Mouse (Mus musculus) heart, adult 2 months (tissue): Measurements from ENCODE around the gene Piwil4. TPM values are rescaled to one million over a fixed set of nuclear protein-coding genes. Genes with fewer than 3 reads are reported as not detected.
A peak's percentile ranks its signal among the peaks of the same experiment; 100 is the strongest.

Source experiments
- DNase-seq, 2 experiments: peaks; one replicate each; pipeline ENCODE4 v3.0.0; 2021
- H3K27ac ChIP-seq: fragments of 200-600 bp; 2 replicates; pipeline ENCODE4 v1.8.1; 2022
- H3K27me3 ChIP-seq: fragments of 200-500 bp; 2 replicates; pipeline ENCODE4 v1.6.1; 2012; ENCODE audit warnings: mild to moderate bottlenecking, low read length, inconsistent platforms, mixed read lengths; ENCODE audit not compliant: control insufficient read depth, insufficient read depth
- H3K36me3 ChIP-seq: fragments of 200-500 bp; 2 replicates; pipeline ENCODE4 v1.6.1; 2012; ENCODE audit warnings: low read length, inconsistent platforms; ENCODE audit not compliant: control insufficient read depth, insufficient read depth
- H3K4me1 ChIP-seq: fragments of 200-500 bp; 2 replicates; pipeline ENCODE4 v1.6.1; 2011; ENCODE audit warnings: low read length; ENCODE audit not compliant: control insufficient read depth, insufficient read depth
- H3K4me3 ChIP-seq: fragments of 200-600 bp; 2 replicates; pipeline ENCODE4 v1.8.1; 2022
- H3K79me2 ChIP-seq: fragments of 200-500 bp; replicated peaks from 2 replicates; pipeline ENCODE4 v1.6.1; 2012; ENCODE audit warnings: mild to moderate bottlenecking, inconsistent platforms, low read length, moderate library complexity, mixed read lengths; ENCODE audit not compliant: control insufficient read depth, insufficient read depth
- H3K9ac ChIP-seq: fragments of 200-500 bp; 2 replicates; pipeline ENCODE4 v1.6.1; 2012; ENCODE audit warnings: low read depth, mild to moderate bottlenecking, control low read depth, inconsistent platforms, low read length, mixed read lengths
- CTCF ChIP-seq: fragments of 200-600 bp; IDR thresholded peaks from 2 replicates; pipeline ENCODE4 v1.8.1; 2022; ENCODE audit warnings: antibody characterized with exemption, mild to moderate bottlenecking, moderate library complexity
- EP300 ChIP-seq: fragments of 200-500 bp; IDR thresholded peaks from 2 replicates; pipeline ENCODE4 v1.6.1; 2011; ENCODE audit warnings: low read depth, low read length, control low read depth; ENCODE audit not compliant: insufficient read depth
- POLR2A ChIP-seq: fragments of 200-500 bp; IDR thresholded peaks from 2 replicates; pipeline ENCODE4 v1.6.1; 2011; ENCODE audit warnings: mild to moderate bottlenecking, low read depth, low read length, control low read depth; ENCODE audit not compliant: insufficient read depth
- WGBS: fragments of 180-500 bp; shearing (Covaris S2); methylation state at CpG from one replicate; pipeline ENCODE4 v1.1.7; 2018; 5-methylcytosine and 5-hydroxymethylcytosine counted together
- intact Hi-C: fragments of 180-260 bp; cut with DNase I; formaldehyde crosslinking; loops from one replicate; pipeline ENCODE4 v1.15.1; 2025
- long read RNA-seq: library from polyadenylated mRNA; stranded (forward); transcript quantifications from one replicate; pipeline ENCODE4 v2.0.0, GENCODE M21; 2021
- polyA plus RNA-seq: library from polyadenylated mRNA; depleted of rRNA; stranded (reverse); fragments of >200 nt; gene quantifications from 2 replicates; pipeline ENCODE4 v1.2.3, GENCODE M21; 2012; rRNA removed
- total RNA-seq, 2 experiments: library from RNA; stranded (reverse); gene quantifications; 2 replicates each; pipeline ENCODE4 v1.2.3; 2021

Gene Piwil4
- total RNA-seq (not detected), polyA plus RNA-seq (not detected in 2 replicates)
- long read RNA-seq, result 0 reads

- Histone ChIP-seq H3K4me1 (no peaks in the 10 kb centered on the region), H3K9ac (no peak within 1 kb of the TSS), H3K27ac (no peak within 1 kb of the TSS), H3K36me3 (no peaks in the 10 kb centered on the region), H3K27me3 (no peaks in the 10 kb centered on the region), H3K4me3 (no peak within 1 kb of the TSS), H3K79me2 (no peaks in the 10 kb centered on the region)
- DNase-seq, result no peak
- intact Hi-C loops, result no loop called here
- TF ChIP-seq EP300, result no peak
- 79% methylated on average over 19 of the region's 19 CpGs for WGBS
Measured at GRCm38 (mm10) chr9:14740151-14740924, at the start of gene Piwil4. Piwil4 (minus strand) TSS chr9:14740733.

- Histone ChIP-seq H3K27ac (no peak overlapping the region), H3K36me3 (no peaks in the 10 kb centered on the region; the same call in 1 of the 2 replicates), H3K4me1 (peaks cover 1% of the 10 kb centered on the region; the same call in 1 of the 2 replicates), H3K9ac (no peak overlapping the region), H3K79me2 (no peaks in the 10 kb centered on the region), H3K4me3 (no peak overlapping the region), H3K27me3 (no peaks in the 10 kb centered on the region)
- TF ChIP-seq CTCF (no peak), EP300 (no peak), POLR2A (no peak)
- WGBS, result 88% methylated on average over 6 of the region's 6 CpGs
- no peak for DNase-seq
- intact Hi-C loops, result loop anchor here (10.0 kb wide), 1 partner anchor 283 kb away; the partner anchor contains the start of genes Cwc15 and Kdm4d
Measured at GRCm38 (mm10) chr9:14787356-14787755, 46.8 kb upstream of the Piwil4 start.

- peak within 1 kb of the TSS; percentile 89 for H3K9ac ChIP-seq
- no peaks in the 10 kb centered on the region for H3K27me3 ChIP-seq
Measured at GRCm38 (mm10) chr9:14784039-14785002, 43.8 kb upstream of the Piwil4 start, which contains the start of the genes Mre11a and Ankrd49. Mre11a (plus strand) TSS chr9:14784654. Ankrd49 (minus strand) TSS chr9:14784856.

GRCm38 (mm10) chr9:14778341-14778740 lies 37.8 kb upstream of the Piwil4 start:
- Histone ChIP-seq H3K79me2 (no peaks in the 10 kb centered on the region), H3K36me3 (no peaks in the 10 kb centered on the region; the same call in 1 of the 2 replicates), H3K27ac (no peak overlapping the region), H3K9ac (no peak overlapping the region), H3K4me1 (no peaks in the 10 kb centered on the region), H3K4me3 (no peak overlapping the region), H3K27me3 (no peaks in the 10 kb centered on the region)
- no peak for TF ChIP-seq POLR2A
- no peak for TF ChIP-seq CTCF
- TF ChIP-seq EP300, result no peak
- 66% methylated on average over 13 of the region's 13 CpGs for WGBS
- no peak for DNase-seq
- intact Hi-C loops, result no loop called here

More at GRCm38 (mm10) chr9:14784039-14785002, 43.8 kb upstream of the Piwil4 start, which contains the start of the genes Mre11a and Ankrd49:
- peak; percentile 89 to 93 for DNase-seq
- Histone ChIP-seq H3K4me1 (peaks cover 1% of the 10 kb centered on the region; the same call in 1 of the 2 replicates), H3K79me2 (no peaks in the 10 kb centered on the region), H3K36me3 (no peaks in the 10 kb centered on the region; the same call in 1 of the 2 replicates), H3K27ac (peak within 1 kb of the TSS; percentile 97), H3K4me3 (peak within 1 kb of the TSS; percentile 78)
- intact Hi-C loops, result loop anchor here (10.0 kb wide), 1 partner anchor 280 kb away; the partner anchor contains the start of genes Cwc15 and Kdm4d
- TF ChIP-seq POLR2A, result peak; percentile 68
- TF ChIP-seq CTCF, result no peak
- WGBS, result under 1% methylated on average over 62 of the region's 62 CpGs

- Histone ChIP-seq H3K4me1 (no peaks in the 10 kb centered on the region), H3K27me3 (peaks cover 6% of the 10 kb centered on the region), H3K9ac (no peak overlapping the region), H3K4me3 (no peak overlapping the region), H3K27ac (no peak overlapping the region), H3K36me3 (no peaks in the 10 kb centered on the region), H3K79me2 (no peaks in the 10 kb centered on the region)
- intact Hi-C loops, result loop anchor here (1.0 kb wide), 1 partner anchor 241 kb away; no protein-coding TSS in a partner anchor
- no peak for TF ChIP-seq EP300
- peak; percentile 49 for TF ChIP-seq CTCF
- WGBS, result 31% methylated on average over 2 of the region's 2 CpGs
- no peak for DNase-seq
Measured at GRCm38 (mm10) chr9:14773813-14774212, 33.3 kb upstream of the Piwil4 start.
